Mouse (Mus musculus) CH12.LX (cell line): ENCODE results near the gene Dlg1. TPM values are rescaled to one million over a fixed set of nuclear protein-coding genes. Genes with fewer than 3 reads are reported as not detected.

Experiments
- DNase-seq: peaks from one replicate; pipeline ENCODE4 v3.0.0-alpha.2; 2013; ENCODE audit errors: extremely low read depth
- H3K27ac ChIP-seq: 2 replicates; pipeline ENCODE4 v1.5.1; 2012; ENCODE audit warnings: low read depth, mild to moderate bottlenecking, control low read depth, moderate library complexity; ENCODE audit not compliant: insufficient read depth
- H3K27me3 ChIP-seq: replicated peaks from 2 replicates; pipeline ENCODE3; 2012; ENCODE audit warnings: inconsistent platforms
- H3K36me3 ChIP-seq, 2 experiments: replicated peaks in 1 of 2; 2 replicates each; pipeline versions ENCODE3 to v1.6.1; 2012; ENCODE audit warnings: inconsistent platforms in 1 of 2, low read length in 1 of 2, mild to moderate bottlenecking in 1 of 2, mixed read lengths in 1 of 2, moderate library complexity in 1 of 2; ENCODE audit not compliant: control insufficient read depth in 1 of 2, insufficient read depth in 1 of 2
- H3K4me1 ChIP-seq, 2 experiments: 2 replicates each; pipeline ENCODE4 v1.6.1; 2012; ENCODE audit warnings: inconsistent platforms in 1 of 2, moderate library complexity in 1 of 2; ENCODE audit not compliant: insufficient read depth in 2 of 2, control insufficient read depth in 1 of 2
- H3K4me2 ChIP-seq: 2 replicates; pipeline ENCODE4 v1.6.1; 2012; ENCODE audit warnings: low read depth, mild to moderate bottlenecking, control low read depth; ENCODE audit not compliant: poor library complexity, insufficient read depth, severe bottlenecking
- H3K4me3 ChIP-seq, 3 experiments: fragments of 150-350 bp in 1 of 3; sonication (generic) in 1 of 3; replicated peaks in 1 of 3; 2 replicates each; pipeline versions ENCODE3 to v1.5.1; 2011 to 2012; ENCODE audit warnings: low read depth in 2 of 3, low read length in 2 of 3, mild to moderate bottlenecking in 2 of 3, moderate library complexity in 2 of 3, control low read depth in 1 of 3, improper control_type of control experiment in 1 of 3, inconsistent platforms in 1 of 3, mixed read lengths in 1 of 3; ENCODE audit not compliant: poor library complexity in 1 of 3
- H3K79me2 ChIP-seq: replicated peaks from 2 replicates; pipeline ENCODE4 v1.6.1; 2012; ENCODE audit warnings: mild to moderate bottlenecking, moderate library complexity; ENCODE audit not compliant: control insufficient read depth, poor library complexity, insufficient read depth, severe bottlenecking; ENCODE audit errors: extremely low read depth
- H3K9ac ChIP-seq: 2 replicates; pipeline ENCODE4 v1.6.1; 2012; ENCODE audit warnings: low read depth, mild to moderate bottlenecking, control low read depth, moderate library complexity; ENCODE audit not compliant: insufficient read depth
- H3K9me3 ChIP-seq: replicated peaks from 2 replicates; pipeline ENCODE3; 2012; ENCODE audit warnings: low read length, inconsistent platforms, mixed read lengths
- BHLHE40 ChIP-seq: IDR thresholded peaks from 2 replicates; pipeline ENCODE4 v1.6.1; 2011; ENCODE audit warnings: mild to moderate bottlenecking, low read depth, low read length, improper control_type of control experiment
- CHD1 ChIP-seq: IDR thresholded peaks from 2 replicates; pipeline ENCODE4 v1.6.1; 2012; ENCODE audit warnings: low read depth, low read length, improper control_type of control experiment, inconsistent platforms
- CHD2 ChIP-seq: IDR thresholded peaks from 2 replicates; pipeline ENCODE4 v1.6.1; 2011; ENCODE audit warnings: low read length, improper control_type of control experiment
- CTCF ChIP-seq, 2 experiments: IDR thresholded peaks in 1 of 2; conservative IDR thresholded peaks in 1 of 2; 2 replicates each; pipeline ENCODE4 v1.5.1; 2011 to 2012; ENCODE audit warnings: low read depth in 2 of 2, low read length in 2 of 2, improper control_type of control experiment in 1 of 2, inconsistent platforms in 1 of 2, mild to moderate bottlenecking in 1 of 2, moderate library complexity in 1 of 2
- E2F4 ChIP-seq: IDR thresholded peaks from 2 replicates; pipeline ENCODE4 v1.6.1; 2011; ENCODE audit warnings: low read depth, low read length, improper control_type of control experiment; ENCODE audit not compliant: insufficient replicate concordance
- ELF1 ChIP-seq: IDR thresholded peaks from 2 replicates; pipeline ENCODE4 v1.6.1; 2014; ENCODE audit warnings: low read depth, mild to moderate bottlenecking, inconsistent platforms, low read length, improper control_type of control experiment
- EP300 ChIP-seq: IDR thresholded peaks from 2 replicates; pipeline ENCODE4 v1.6.1; 2011; ENCODE audit warnings: low read length, improper control_type of control experiment
- ETS1 ChIP-seq: conservative IDR thresholded peaks from 2 replicates; pipeline ENCODE4 v1.6.1; 2012; ENCODE audit warnings: low read depth, mild to moderate bottlenecking, inconsistent platforms, low read length, improper control_type of control experiment, moderate library complexity
- GABPA ChIP-seq: IDR thresholded peaks from 2 replicates; pipeline ENCODE4 v1.6.1; 2012; ENCODE audit warnings: low read depth, low read length, improper control_type of control experiment, inconsistent platforms; ENCODE audit not compliant: insufficient replicate concordance
- HCFC1 ChIP-seq: IDR thresholded peaks from 2 replicates; pipeline ENCODE4 v1.6.1; 2012; ENCODE audit warnings: low read depth, mild to moderate bottlenecking, inconsistent platforms, low read length, improper control_type of control experiment
- IRF4 ChIP-seq: IDR thresholded peaks from 2 replicates; pipeline ENCODE4 v1.6.1; 2014; ENCODE audit warnings: low read depth, mild to moderate bottlenecking, inconsistent platforms, low read length, improper control_type of control experiment
- JUN ChIP-seq: IDR thresholded peaks from 2 replicates; pipeline ENCODE4 v1.6.1; 2011; ENCODE audit warnings: low read depth, mild to moderate bottlenecking, low read length, improper control_type of control experiment, moderate library complexity; ENCODE audit not compliant: insufficient read depth
- JUND ChIP-seq: conservative IDR thresholded peaks from 2 replicates; pipeline ENCODE4 v1.6.1; 2011; ENCODE audit warnings: low read depth, low read length, improper control_type of control experiment
- KAT2A ChIP-seq: IDR thresholded peaks from 2 replicates; pipeline ENCODE4 v1.6.1; 2012; ENCODE audit warnings: low read length, improper control_type of control experiment, inconsistent platforms; ENCODE audit not compliant: insufficient replicate concordance
- MAFK ChIP-seq: IDR thresholded peaks from 2 replicates; pipeline ENCODE4 v1.6.1; 2011; ENCODE audit warnings: low read length, improper control_type of control experiment; ENCODE audit not compliant: insufficient replicate concordance
- MAX ChIP-seq: IDR thresholded peaks from 2 replicates; pipeline ENCODE4 v1.6.1; 2011; ENCODE audit warnings: low read length, improper control_type of control experiment
- MAZ ChIP-seq: IDR thresholded peaks from 2 replicates; pipeline ENCODE4 v1.6.1; 2012; ENCODE audit warnings: low read depth, mild to moderate bottlenecking, inconsistent platforms, low read length, improper control_type of control experiment, moderate library complexity
- MEF2A ChIP-seq: IDR thresholded peaks from 2 replicates; pipeline ENCODE4 v1.6.1; 2014; ENCODE audit warnings: low read depth, mild to moderate bottlenecking, inconsistent platforms, low read length, improper control_type of control experiment, borderline replicate concordance
- MXI1 ChIP-seq: IDR thresholded peaks from 2 replicates; pipeline ENCODE4 v1.6.1; 2011; ENCODE audit warnings: mild to moderate bottlenecking, low read depth, low read length, improper control_type of control experiment
- MYC ChIP-seq: IDR thresholded peaks from 2 replicates; pipeline ENCODE4 v1.6.1; 2011; ENCODE audit warnings: low read depth, mild to moderate bottlenecking, improper control_type of control experiment, low read length
- NELFE ChIP-seq: IDR thresholded peaks from 2 replicates; pipeline ENCODE4 v1.6.1; 2011; ENCODE audit warnings: low read depth, low read length, improper control_type of control experiment
- NRF1 ChIP-seq: IDR thresholded peaks from 2 replicates; pipeline ENCODE4 v1.6.1; 2014; ENCODE audit warnings: low read depth, mild to moderate bottlenecking, inconsistent platforms, low read length, improper control_type of control experiment, moderate library complexity
- PAX5 ChIP-seq: IDR thresholded peaks from 2 replicates; pipeline ENCODE4 v1.6.1; 2012; ENCODE audit warnings: low read length, inconsistent platforms, mixed read lengths
- POLR2A ChIP-seq: IDR thresholded peaks from 2 replicates; pipeline ENCODE4 v1.6.1; 2011; ENCODE audit warnings: low read depth, mild to moderate bottlenecking, improper control_type of control experiment, low read length
- POLR2AphosphoS2 ChIP-seq: IDR thresholded peaks from 2 replicates; pipeline ENCODE4 v1.6.1; 2011; ENCODE audit warnings: low read depth, low read length, improper control_type of control experiment
- RAD21 ChIP-seq: IDR thresholded peaks from 2 replicates; pipeline ENCODE4 v1.6.1; 2011; ENCODE audit warnings: low read depth, mild to moderate bottlenecking, low read length, improper control_type of control experiment, moderate library complexity
- RCOR1 ChIP-seq: conservative IDR thresholded peaks from 2 replicates; pipeline ENCODE4 v1.6.1; 2012; ENCODE audit warnings: low read depth, mild to moderate bottlenecking, inconsistent platforms, low read length, improper control_type of control experiment
- SIN3A ChIP-seq: IDR thresholded peaks from 2 replicates; pipeline ENCODE4 v1.6.1; 2012; ENCODE audit warnings: low read length, improper control_type of control experiment, inconsistent platforms
- SMC3 ChIP-seq: IDR thresholded peaks from 2 replicates; pipeline ENCODE4 v1.6.1; 2011; ENCODE audit warnings: low read depth, low read length, improper control_type of control experiment
- TBP ChIP-seq: conservative IDR thresholded peaks from 2 replicates; pipeline ENCODE4 v1.6.1; 2011; ENCODE audit warnings: low read depth, low read length, improper control_type of control experiment
- TCF12 ChIP-seq: IDR thresholded peaks from 2 replicates; pipeline ENCODE4 v1.6.1; 2014; ENCODE audit warnings: low read depth, mild to moderate bottlenecking, inconsistent platforms, low read length, improper control_type of control experiment
- UBTF ChIP-seq: IDR thresholded peaks from 2 replicates; pipeline ENCODE4 v1.6.1; 2012; ENCODE audit warnings: low read depth, mild to moderate bottlenecking, inconsistent platforms, low read length, improper control_type of control experiment, moderate library complexity
- USF1 ChIP-seq: IDR thresholded peaks from 2 replicates; pipeline ENCODE4 v1.6.1; 2014; ENCODE audit warnings: low read depth, mild to moderate bottlenecking, inconsistent platforms, low read length, improper control_type of control experiment
- USF2 ChIP-seq: conservative IDR thresholded peaks from 2 replicates; pipeline ENCODE4 v1.6.1; 2011; ENCODE audit warnings: low read depth, low read length, improper control_type of control experiment
- ZC3H11A ChIP-seq: IDR thresholded peaks from 2 replicates; pipeline ENCODE4 v1.6.1; 2012; ENCODE audit warnings: low read depth, mild to moderate bottlenecking, inconsistent platforms, low read length, improper control_type of control experiment
- ZKSCAN1 ChIP-seq: IDR thresholded peaks from 2 replicates; pipeline ENCODE4 v1.6.1; 2012; ENCODE audit warnings: low read depth, inconsistent platforms, low read length, improper control_type of control experiment, borderline replicate concordance
- ZMIZ1 ChIP-seq: IDR thresholded peaks from 2 replicates; pipeline ENCODE4 v1.6.1; 2012; ENCODE audit warnings: low read depth, mild to moderate bottlenecking, inconsistent platforms, low read length, improper control_type of control experiment
- ZNF384 ChIP-seq: IDR thresholded peaks from 2 replicates; pipeline ENCODE4 v1.6.1; 2012; ENCODE audit warnings: low read depth, low read length, improper control_type of control experiment, inconsistent platforms
- dilution Hi-C: fragments of 300-500 bp; cut with MboI; formaldehyde crosslinking; loops from 2 replicates; pipeline ENCODE4 v1.14.3; 2020; ENCODE audit warnings: low sequenced_read_pairs; ENCODE audit not compliant: extremely low pct_unique_long_range_greater_than_20kb, extremely low pct_ligation_motif_present
- in situ Hi-C: fragments of 300-500 bp; cut with MboI; formaldehyde crosslinking; loops from 3 replicates; pipeline ENCODE4 v1.14.3; 2019; ENCODE audit warnings: low sequenced_read_pairs, low pct_ligation_motif_present, low pct_unique_long_range_greater_than_20kb, mixed read lengths
- polyA plus RNA-seq: library from polyadenylated mRNA; unstranded; fragments of >175 nt; gene quantifications from 2 replicates; pipeline ENCODE4 v1.2.1, GENCODE M21; 2012; ENCODE audit warnings: low read depth; ENCODE audit not compliant: insufficient read length
- total RNA-seq, 2 experiments: library from RNA; depleted of rRNA; stranded (reverse); fragments of 300-350 nt in 1 of 2; fragments of >200 nt in 1 of 2; gene quantifications; 2 replicates each; pipeline ENCODE4 v1.2.3; 2012 to 2014

Dlg1 gene
- total and polyA plus RNA-seq, 3 experiments, result 29.0 to 47.9 (median 37.4) TPM

DNA sequence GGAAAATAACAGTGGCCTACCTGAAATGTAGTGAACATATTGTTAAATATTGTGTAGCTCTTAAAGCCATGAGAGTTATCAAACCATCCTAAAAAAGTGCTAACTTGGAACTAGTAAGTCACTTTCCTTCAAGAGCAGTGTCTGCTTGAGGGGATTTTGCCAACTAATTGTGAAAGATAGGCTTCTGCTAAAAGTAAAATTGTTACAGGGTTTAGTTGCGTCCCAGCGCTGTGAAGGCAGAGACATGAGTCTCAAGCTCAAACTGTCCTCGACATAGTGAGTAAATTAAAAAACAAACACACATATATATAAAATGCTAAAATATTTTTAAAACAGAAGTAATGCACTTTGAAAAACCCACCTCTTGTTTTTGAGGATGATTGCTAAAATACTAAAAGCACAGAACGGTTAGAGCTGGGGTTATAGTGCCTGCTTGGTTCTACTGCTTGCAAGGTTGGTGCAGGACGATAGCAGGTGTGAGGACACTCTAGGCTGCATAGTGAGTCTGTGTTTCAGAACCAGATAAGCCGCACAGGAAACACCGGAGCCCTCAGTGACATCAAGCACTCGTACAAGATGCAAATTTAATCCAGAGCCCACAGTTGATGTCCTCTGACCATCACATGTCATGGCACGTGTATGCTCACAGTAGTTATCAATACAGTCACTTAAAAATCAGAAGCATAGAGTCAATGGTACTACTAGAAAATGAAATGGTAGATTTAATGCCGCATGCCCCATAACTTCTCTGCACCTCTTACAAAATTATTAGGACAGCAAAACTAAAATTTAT lies 169.6 kb downstream of the Dlg1 start:
- no peak overlapping the region for H3K4me3 ChIP-seq
- no peaks in the 10 kb centered on the region for H3K79me2 ChIP-seq
- H3K27me3 ChIP-seq, result no peaks in the 10 kb centered on the region
- in situ Hi-C loops (no loop called here), dilution Hi-C loops (no loop called here)
- TF ChIP-seq ZKSCAN1 (no peak), ZMIZ1 (no peak), MYC (peak; percentile 90), MAFK (peak; percentile 44; the same call in 1 of the 2 replicates), JUND (peak; percentile 53; the same call in 1 of the 2 replicates), GABPA (no peak), MEF2A (0 out of 2 replicates have a peak, but pooled peaks have one; percentile 49), JUN (peak; percentile 23; the same call in 1 of the 2 replicates), NELFE (no peak), USF2 (no peak; the same call in 1 of the 2 replicates), RCOR1 (no peak; the same call in 1 of the 2 replicates), ETS1 (peak; percentile 96), RAD21 (no peak), KAT2A (no peak), MAX (peak; percentile 94), EP300 (peak; percentile 81), USF1 (peak; percentile 15; the same call in 1 of the 2 replicates), BHLHE40 (peak; percentile 100), HCFC1 (no peak; the same call in 1 of the 2 replicates), NRF1 (no peak), SIN3A (no peak; the same call in 1 of the 2 replicates), IRF4 (peak; percentile 72), MAZ (no peak), TCF12 (peak; percentile 78), ZNF384 (no peak), CTCF (conservative IDR thresholded peaks at IDR 0.05 in 1 of 2, IDR thresholded peaks at IDR 0.05 in 1 of 2; ENCODE audit: low read depth in 2 of 2, low read length in 2 of 2) (no peak), SMC3 (no peak), ELF1 (no peak), PAX5 (no peak), CHD1 (peak; percentile 36; the same call in 1 of the 2 replicates), ZC3H11A (no peak), MXI1 (peak; percentile 75; the same call in 1 of the 2 replicates), POLR2A (peak; percentile 43; the same call in 1 of the 2 replicates), E2F4 (no peak), CHD2 (no peak), POLR2AphosphoS2 (no peak), TBP (peak; percentile 36; the same call in 1 of the 2 replicates), UBTF (no peak)
- DNase-seq, result peak; percentile 95
- H3K27ac ChIP-seq, result 0 out of 2 replicates have a peak overlapping the region, but pooled peaks have one; percentile 22
- peak overlapping the region; percentile 82 for H3K4me2 ChIP-seq
- H3K9ac ChIP-seq, result no peak overlapping the region
- peaks cover 7 to 17% of the 10 kb centered on the region in 2 experiments for H3K36me3 ChIP-seq
- peaks cover 12 to 68% of the 10 kb centered on the region in 2 experiments for H3K4me1 ChIP-seq
- no peaks in the 10 kb centered on the region for H3K9me3 ChIP-seq
